In the genomic region with DNA sequence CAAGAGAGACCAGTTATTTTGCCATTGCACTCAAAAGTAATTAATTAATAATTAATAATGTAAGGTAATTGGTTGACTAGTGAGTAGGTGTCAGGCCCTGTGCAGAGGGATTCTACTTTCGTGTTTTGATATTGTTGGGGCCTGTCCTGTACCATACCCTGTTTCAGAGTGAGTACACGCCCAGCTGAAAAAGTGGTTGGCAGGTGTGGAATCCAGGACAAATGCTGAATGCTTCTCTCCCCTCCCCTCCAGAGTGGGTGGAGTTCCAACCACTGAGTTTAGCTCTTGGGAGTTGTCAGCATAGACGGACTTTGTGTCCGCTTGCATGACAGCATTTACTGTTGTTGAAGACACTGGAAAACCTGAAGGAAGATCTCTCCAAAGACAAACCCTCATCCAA, we compare ENCODE assay signal across 12 mouse cellular contexts. TPM values are rescaled to one million over a fixed set of nuclear protein-coding genes. Genes with fewer than 3 reads are reported as not detected.
DNase-seq lines count a peak whose midpoint lies in the region; ATAC-seq and TF ChIP-seq lines count a peak whose summit lies in the region.
"Had no signal": no experiment of that assay in that cellular context is flagged by ENCODE, and none has a peak within 500 bp of the region (broad histone marks: within the 10 kb centered on the region; RNA-seq: fewer than 3 reads in every experiment).

No protein-coding gene starts in this region.

- H3K36me3 ChIP-seq in kidney, postnatal 0 days (ENCODE audit: insufficient read depth, low read length), result no peaks in the 10 kb centered on the region
- peaks cover 11% of the 10 kb centered on the region for H3K36me3 ChIP-seq in limb, embryonic 13.5 days
- H3K36me3 ChIP-seq in forebrain, postnatal 0 days (ENCODE audit: insufficient read depth), result no peaks in the 10 kb centered on the region

- no peak overlapping the region for H3K4me3 ChIP-seq in kidney, postnatal 0 days (replicated peaks; ENCODE audit: low read depth, low read length)
- no peak overlapping the region for H3K4me3 ChIP-seq in limb, embryonic 13.5 days
- H3K4me3 ChIP-seq in forebrain, postnatal 0 days (ENCODE audit: low read depth, low read length), result no peak overlapping the region
- H3K4me3 ChIP-seq: forebrain, embryonic 10.5 days had no signal

- no peak for TF ChIP-seq CTCF in kidney, postnatal 0 days (IDR thresholded peaks at IDR 0.05; ENCODE audit: low read depth)
- no peak for TF ChIP-seq CTCF in forebrain, postnatal 0 days (IDR thresholded peaks at IDR 0.05; ENCODE audit: low read depth)

- 51% methylated on average over 4 of the region's 4 CpGs for WGBS in kidney, postnatal 0 days
- WGBS in limb, embryonic 13.5 days, result 74% methylated on average over 4 of the region's 4 CpGs
- WGBS in forebrain, postnatal 0 days, result 73% methylated on average over 4 of the region's 4 CpGs

- no peak for ATAC-seq in kidney, postnatal 0 days (replicated peaks; ENCODE audit: low FRiP score, low read depth)
- peak; percentile 39; the same call in 1 of the 2 replicates for ATAC-seq in limb, embryonic 13.5 days (ENCODE audit: low FRiP score, low read depth)
- ATAC-seq in forebrain, postnatal 0 days, result no peak

- no peak for DNase-seq in kidney, postnatal 0 days (ENCODE audit: low spot score)
- no peak for DNase-seq in kidney, postnatal 36 days
- peak; percentile 41 for DNase-seq in urinary bladder, postnatal 14 days (ENCODE audit: low spot score)
- no peak for DNase-seq in urinary bladder, postnatal 36 days (ENCODE audit: low spot score in 2 of 2)
- no peak for DNase-seq in spleen, adult 12 weeks (ENCODE audit: low spot score)
- no peak for DNase-seq in forebrain, postnatal 0 days
- DNase-seq: adrenal gland, postnatal 14 days; gastrocnemius, postnatal 10 days; heart, postnatal 4 days; right cerebral cortex, postnatal 25 days had no signal

- no peak overlapping the region for H3K9ac ChIP-seq in kidney, postnatal 0 days (ENCODE audit: low read depth, low read length)
- no peak overlapping the region for H3K9ac ChIP-seq in limb, embryonic 13.5 days
- H3K9ac ChIP-seq in forebrain, postnatal 0 days, result no peak overlapping the region

- H3K27ac ChIP-seq in kidney, postnatal 0 days, result peak overlapping the region; percentile 32; the same call in 1 of the 2 replicates
- H3K27ac ChIP-seq in limb, embryonic 13.5 days, result no peak overlapping the region
- H3K27ac ChIP-seq in forebrain, postnatal 0 days (ENCODE audit: low read depth, low read length), result no peak overlapping the region
- H3K27ac ChIP-seq: forebrain, embryonic 10.5 days had no signal

- H3K4me1 ChIP-seq in kidney, postnatal 0 days (replicated peaks; ENCODE audit: insufficient read depth, low read length), result peaks cover 29% of the 10 kb centered on the region
- H3K4me1 ChIP-seq in limb, embryonic 13.5 days, result peaks cover 67% of the 10 kb centered on the region
- H3K4me1 ChIP-seq in forebrain, postnatal 0 days (ENCODE audit: insufficient read depth), result peaks cover 16% of the 10 kb centered on the region

- no peak overlapping the region for H3K4me2 ChIP-seq in kidney, postnatal 0 days (ENCODE audit: low read length)
- no peak overlapping the region for H3K4me2 ChIP-seq in limb, embryonic 13.5 days (replicated peaks)
- no peak overlapping the region for H3K4me2 ChIP-seq in forebrain, postnatal 0 days (ENCODE audit: low read depth)

- H3K27me3 ChIP-seq in kidney, postnatal 0 days (ENCODE audit: insufficient read depth, low read length), result no peaks in the 10 kb centered on the region
- no peaks in the 10 kb centered on the region for H3K27me3 ChIP-seq in limb, embryonic 13.5 days
- H3K27me3 ChIP-seq in forebrain, postnatal 0 days (ENCODE audit: insufficient read depth, low read length), result no peaks in the 10 kb centered on the region

- H3K9me3 ChIP-seq in kidney, postnatal 0 days (replicated peaks; ENCODE audit: low read length), result no peaks in the 10 kb centered on the region
- H3K9me3 ChIP-seq in limb, embryonic 13.5 days, result no peaks in the 10 kb centered on the region
- no peaks in the 10 kb centered on the region for H3K9me3 ChIP-seq in forebrain, postnatal 0 days (ENCODE audit: low read length)
- H3K9me3 ChIP-seq: forebrain, embryonic 10.5 days had no signal

RNA-seq across cellular contexts. Expression of gene Arid1b, which starts 18.4 kb away (rescaled TPM):
- polyA plus RNA-seq in kidney, postnatal 0 days (2015; fragmentation: Nextera tagmentation; extraction: Ambion mirVana), result 9.2 and 10.1 TPM in 2 replicates
- 12.4 and 12.5 TPM in 2 replicates for polyA plus RNA-seq in limb, embryonic 13.5 days (2015; fragmentation: Nextera tagmentation; extraction: Ambion mirVana)
- total RNA-seq in forebrain, postnatal 0 days (2014; rRNA removed), result 40.5 and 51.6 TPM in 2 replicates
- polyA plus RNA-seq in forebrain, postnatal 0 days (2015; fragmentation: Nextera tagmentation; extraction: Ambion mirVana), result 8.0 and 10.5 TPM in 2 replicates
